Mouse (Mus musculus) mouse embryonic stem cell (cell line): ENCODE data around the gene Trim8.

Source experiments
- in situ Hi-C, 2 experiments: fragments of 300-500 bp; cut with MboI; formaldehyde crosslinking; loops; 1 replicate in 1 of 2; 3 replicates in 1 of 2; pipeline ENCODE4 v1.14.3; 2019 to 2020; ENCODE audit warnings: low sequenced_read_pairs in 2 of 2, low pct_unique_long_range_greater_than_20kb in 1 of 2, mixed read lengths in 1 of 2; ENCODE audit not compliant: unreplicated experiment in 1 of 2

The Trim8 gene

GRCm38 (mm10) chr19:46517529-46518351 is 16.2 kb downstream of the Trim8 start:
- in situ Hi-C loops = no loop called here

DNA sequence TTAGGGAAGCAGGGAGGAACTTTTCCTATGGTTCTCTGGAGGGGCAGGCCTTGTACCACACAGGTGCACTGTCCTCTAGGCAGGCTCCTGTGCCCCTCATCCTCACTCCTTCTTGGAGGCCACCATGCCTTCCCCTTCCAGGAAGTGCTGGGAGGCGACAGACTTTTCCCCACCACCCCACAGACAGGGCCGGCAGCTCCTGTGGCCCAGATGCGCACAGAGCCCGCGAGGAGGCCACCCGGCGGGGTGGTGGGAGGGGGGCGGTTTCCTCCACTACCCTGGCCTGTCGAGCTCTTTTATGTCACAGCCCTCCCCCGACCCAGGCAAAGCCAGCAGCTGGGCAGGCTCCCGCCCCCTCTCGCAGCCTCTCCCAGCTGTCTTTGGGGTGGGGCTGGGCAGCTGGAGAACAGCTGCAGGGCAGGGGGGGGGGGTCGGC is 16.9 kb downstream of the Trim8 start:
- in situ Hi-C loops = no loop called here

- in situ Hi-C loops = no loop called here
Measured at GRCm38 (mm10) chr19:46518828-46519621, 17.5 kb downstream of the Trim8 start.

GRCm38 (mm10) chr19:46521698-46522097 is 20.2 kb downstream of the Trim8 start:
- in situ Hi-C loops = no loop called here

GRCm38 (mm10) chr19:46522433-46523044 is 21.0 kb downstream of the Trim8 start:
- in situ Hi-C loops = no loop called here

- in situ Hi-C loops = no loop called here
Measured at GRCm38 (mm10) chr19:46523131-46523479, 21.6 kb downstream of the Trim8 start.

DNA sequence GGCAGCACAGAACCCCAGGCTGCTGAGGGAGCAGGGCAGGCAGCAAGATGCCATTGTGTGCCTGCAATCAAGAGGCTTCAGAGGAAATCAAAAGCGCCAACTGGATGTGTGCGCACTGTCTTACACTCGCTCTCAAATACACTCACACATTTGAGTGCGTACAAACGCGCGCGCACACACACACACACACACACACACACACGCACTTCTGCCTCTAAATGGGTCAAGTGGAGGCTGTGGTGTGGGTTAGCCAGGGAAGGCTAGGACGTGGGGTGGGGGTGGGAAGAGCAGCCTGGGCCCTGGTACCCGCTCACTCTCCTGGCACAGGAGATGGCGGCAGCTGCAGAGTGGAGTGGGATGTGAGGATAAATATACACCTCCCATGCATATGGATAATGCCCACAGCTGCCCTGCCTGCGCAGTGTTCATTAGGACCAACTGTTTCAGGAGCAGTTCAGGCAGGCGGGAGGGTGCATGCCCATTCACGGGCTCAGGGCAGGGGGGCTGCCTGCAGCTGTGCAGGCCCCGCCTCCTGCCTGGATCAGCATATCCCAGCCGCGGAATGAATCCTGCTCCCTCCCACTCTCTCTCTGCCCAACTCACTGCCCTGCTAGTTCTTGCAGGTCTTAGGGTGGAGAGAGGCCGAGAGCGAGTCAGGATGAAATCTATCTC is 22.1 kb downstream of the Trim8 start:
- in situ Hi-C loops = no loop called here

GRCm38 (mm10) chr19:46524152-46524544 is 22.6 kb downstream of the Trim8 start:
- in situ Hi-C loops = no loop called here

- in situ Hi-C loops = no loop called here
Measured at GRCm38 (mm10) chr19:46524601-46525321, 23.3 kb downstream of the Trim8 start.

- in situ Hi-C loops = no loop called here
Measured at GRCm38 (mm10) chr19:46525691-46526631, 24.5 kb downstream of the Trim8 start.

DNA sequence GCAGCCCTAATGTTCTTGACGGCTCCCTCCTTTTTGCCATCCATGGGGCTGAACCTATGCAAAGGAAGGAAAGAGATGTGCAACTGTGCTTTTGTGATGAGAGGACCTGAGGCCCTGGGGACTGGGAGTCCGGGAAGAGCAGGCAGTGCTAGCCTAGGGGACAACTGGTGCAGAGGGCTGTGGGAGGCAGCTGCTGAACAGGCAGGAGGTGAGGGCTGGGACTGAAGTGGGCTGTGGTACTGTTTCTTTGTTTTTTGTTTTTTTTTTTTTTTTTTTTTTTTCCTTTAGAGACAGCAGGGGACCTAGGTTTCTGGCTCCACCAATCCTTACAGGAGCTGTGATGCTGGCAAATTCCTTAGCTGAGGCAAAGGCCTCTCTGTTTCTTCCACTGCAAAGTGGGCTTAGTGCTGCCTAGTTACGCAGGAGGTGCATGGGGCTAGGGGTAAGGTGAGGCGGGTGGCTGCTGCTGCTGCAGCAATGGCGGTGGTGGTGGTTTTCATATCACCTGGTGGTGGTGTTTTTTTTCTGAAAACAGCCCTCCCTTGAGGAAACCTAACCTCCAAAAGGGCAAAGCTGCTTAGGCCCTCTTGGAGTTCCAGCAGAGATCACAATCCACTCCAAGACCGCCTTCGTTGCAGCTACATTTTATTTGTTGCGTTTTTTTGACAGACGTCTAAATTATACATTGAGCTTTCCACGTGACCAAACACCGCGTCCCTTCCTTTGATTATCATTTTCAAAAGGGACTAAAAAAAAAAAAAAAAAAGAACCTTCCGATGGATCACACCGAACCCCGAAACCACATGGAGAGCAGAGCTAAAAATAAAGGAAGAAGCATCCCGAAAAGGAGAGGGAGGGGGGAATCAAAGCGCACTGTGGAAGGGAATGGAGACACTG is 26.4 kb downstream of the Trim8 start:
- in situ Hi-C loops = no loop called here

DNA sequence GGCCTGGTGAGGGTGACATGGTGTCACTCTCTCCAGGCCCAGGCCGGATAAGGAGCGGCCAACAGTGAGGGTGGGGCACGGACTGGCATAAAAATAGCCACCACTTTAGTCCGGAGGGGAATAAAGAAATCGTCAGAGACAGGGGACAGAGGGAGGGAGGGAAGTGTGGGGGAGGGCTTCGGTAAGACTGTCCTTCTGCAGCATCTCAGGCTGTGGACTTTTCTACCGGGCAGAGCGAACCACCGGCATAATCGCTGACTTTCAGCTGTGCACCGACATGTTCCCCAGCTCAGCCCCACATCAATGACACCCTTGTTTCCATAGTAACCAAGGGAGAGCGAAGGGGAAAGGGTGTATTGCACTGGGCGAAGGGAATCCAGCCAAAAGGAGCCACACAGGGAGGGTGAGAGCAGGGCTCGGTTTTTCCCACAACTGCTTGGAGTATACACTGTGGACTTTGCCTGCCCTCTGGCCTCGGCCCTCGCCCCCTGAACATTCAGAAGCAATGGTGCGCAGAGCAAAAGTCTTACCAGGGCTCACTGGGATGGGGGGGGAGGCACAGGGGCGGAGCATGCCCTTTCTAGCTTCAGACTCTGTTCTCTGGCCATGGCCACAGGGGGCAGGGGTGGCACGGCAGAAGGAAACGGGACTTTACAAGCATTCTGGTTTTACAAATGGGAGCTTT is 27.2 kb downstream of the Trim8 start:
- in situ Hi-C loops = no loop called here

DNA sequence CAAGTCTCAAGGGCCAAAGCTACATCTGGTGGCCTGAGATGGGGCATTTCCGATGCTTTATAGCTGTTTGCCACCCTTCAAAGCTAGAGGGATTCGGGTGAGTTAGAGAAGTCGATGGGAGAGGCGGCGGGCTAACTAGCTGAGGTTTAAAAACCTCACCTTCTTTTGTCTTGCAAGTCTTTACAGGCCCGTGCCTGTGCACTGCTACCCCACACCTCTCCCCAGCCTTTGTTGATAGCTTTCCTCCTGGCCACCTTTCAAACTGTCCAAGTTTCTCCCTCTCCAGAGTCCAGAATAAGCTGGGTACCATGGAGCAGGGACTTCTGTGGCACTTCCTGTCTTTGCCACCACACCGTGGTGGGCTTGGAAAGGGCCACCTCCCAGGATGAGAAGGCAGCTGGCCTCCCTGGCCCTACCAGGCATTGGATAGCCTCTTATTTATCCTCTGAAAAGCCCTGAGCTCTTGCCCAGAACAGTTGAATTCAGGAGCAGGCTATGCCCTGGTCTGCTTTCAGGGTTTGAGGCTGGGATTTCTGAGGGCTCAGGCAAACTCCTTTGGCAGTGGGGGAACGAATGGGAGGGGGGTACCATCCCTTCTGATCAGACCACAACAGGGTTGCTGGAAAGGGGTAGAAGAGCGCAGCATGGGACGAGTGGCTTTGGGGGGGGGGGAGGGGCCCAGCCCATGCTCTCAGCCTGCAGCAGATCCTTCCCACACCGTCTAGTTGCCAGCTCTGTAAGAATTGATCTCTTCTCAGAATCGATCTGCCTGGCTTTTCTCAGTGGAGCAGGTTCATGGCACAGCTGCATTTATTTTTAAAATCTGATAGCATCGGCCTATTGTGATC is 28.3 kb downstream of the Trim8 start:
- in situ Hi-C loops = no loop called here

GRCm38 (mm10) chr19:46530449-46530990 is 29.0 kb downstream of the Trim8 start:
- in situ Hi-C loops = no loop called here
